Mouse (Mus musculus) left cerebral cortex, adult 8-10 months (tissue): Measurements from ENCODE around the gene Dlx5. TPM values are rescaled to one million over a fixed set of nuclear protein-coding genes. Genes with fewer than 3 reads are reported as not detected.

Experiments used
- DNase-seq, 2 experiments: peaks; one replicate each; pipeline ENCODE4 v3.0.0; 2022; ENCODE audit warnings: low spot score in 2 of 2
- total RNA-seq, 4 experiments: library from RNA; stranded (reverse); gene quantifications; 2 replicates each; pipeline ENCODE4 v1.2.4; 2022

Dlx5 gene
- total RNA-seq, 4 experiments from 2014 or later, result 8.9 to 11.7 (median 10.0) TPM

DNA sequence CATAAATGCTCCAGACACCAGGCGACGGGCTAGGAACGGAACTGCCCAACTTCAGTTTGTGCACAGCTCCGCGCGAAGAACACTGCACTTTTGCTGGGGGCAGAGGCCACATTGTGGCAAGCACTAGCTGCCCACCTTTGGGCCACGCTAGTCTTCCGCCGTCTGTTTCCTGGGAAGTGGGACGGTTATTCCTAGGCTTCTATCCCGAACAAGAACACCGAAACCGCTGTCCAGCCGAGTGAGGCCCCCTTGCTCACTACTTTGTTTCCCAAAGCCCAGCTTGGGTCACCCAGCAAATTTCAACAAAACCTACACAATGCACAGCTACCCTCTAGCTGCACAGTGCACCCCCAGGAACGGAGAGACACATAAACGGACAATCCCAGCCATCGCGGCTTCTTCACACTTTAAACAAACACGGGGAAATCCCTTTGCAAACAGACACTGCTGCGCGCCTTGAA, 21.9 kb downstream of the Dlx5 start:
- DNase-seq, result no peak

DNA sequence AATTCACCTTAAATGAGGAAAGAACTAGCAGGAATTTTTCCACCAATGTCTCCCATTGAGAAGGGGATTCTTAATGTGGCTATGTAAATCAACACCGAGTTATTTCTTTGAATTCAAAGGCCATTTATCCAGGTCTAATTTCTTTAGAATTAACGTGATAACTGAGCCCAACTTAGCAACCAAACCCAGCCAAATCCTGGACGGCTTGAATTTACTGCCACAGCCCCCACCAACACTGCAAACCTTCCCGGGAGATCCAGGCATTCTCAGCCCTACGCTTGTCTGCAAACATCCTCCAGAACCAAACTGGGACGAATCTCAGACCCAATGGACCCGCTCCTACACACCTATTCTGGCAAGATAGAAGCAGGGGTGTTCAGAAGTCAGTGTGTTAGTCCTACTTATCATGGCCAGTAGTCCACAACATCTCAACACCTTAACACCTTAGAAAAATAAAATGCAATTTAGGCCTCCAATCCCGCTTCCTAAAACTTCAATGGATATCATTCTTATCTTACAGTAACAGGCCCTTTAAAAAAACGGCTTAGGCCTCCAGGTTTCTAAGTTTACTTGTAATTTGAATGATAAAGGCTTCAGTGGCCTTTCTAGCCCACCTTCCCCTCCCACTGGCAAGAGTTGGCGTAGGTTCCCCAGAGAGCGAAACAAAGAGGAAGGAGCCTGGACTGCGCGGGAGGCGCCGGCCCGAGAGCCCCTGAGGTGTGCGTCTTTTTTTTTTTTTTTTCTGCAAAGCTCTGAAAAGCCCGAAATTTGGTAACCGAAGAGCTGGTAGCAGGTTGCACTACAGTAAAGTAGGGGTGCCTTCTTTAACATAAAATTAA, 22.6 kb downstream of the Dlx5 start:
- no peak for DNase-seq

GRCm38 (mm10) chr6:6858571-6858970, 23.3 kb downstream of the Dlx5 start:
- DNase-seq, result no peak

GRCm38 (mm10) chr6:6857766-6858165, 24.1 kb downstream of the Dlx5 start:
- no peak for DNase-seq

GRCm38 (mm10) chr6:6856881-6857280, 25.0 kb downstream of the Dlx5 start:
- DNase-seq, result no peak

- no peak for DNase-seq
Measured at GRCm38 (mm10) chr6:6856316-6856715, 25.6 kb downstream of the Dlx5 start.

DNA sequence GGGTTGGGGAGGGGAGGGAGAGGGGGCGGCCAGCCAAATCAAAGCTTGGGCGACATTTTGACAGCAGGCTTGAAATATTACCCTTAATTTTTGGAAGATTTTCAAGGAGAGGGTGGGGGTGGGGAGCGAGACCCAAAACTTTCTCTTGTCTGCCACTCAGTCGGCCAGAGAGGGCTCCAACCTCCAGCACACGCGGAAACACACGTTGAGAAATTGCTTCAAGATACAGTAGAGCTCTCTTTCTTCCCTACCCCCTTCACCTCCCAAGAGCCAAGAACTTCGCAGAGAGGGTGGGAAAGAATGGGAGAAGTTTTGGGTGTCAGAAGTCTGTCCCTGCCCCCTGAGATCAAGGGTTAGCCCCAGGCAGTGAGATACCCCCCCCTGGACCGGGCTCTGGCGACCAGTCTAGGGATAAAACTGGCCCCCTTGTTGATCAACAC, 26.1 kb downstream of the Dlx5 start:
- DNase-seq, result no peak

- no peak for DNase-seq
Measured at GRCm38 (mm10) chr6:6854902-6855745, 26.8 kb downstream of the Dlx5 start.

DNA sequence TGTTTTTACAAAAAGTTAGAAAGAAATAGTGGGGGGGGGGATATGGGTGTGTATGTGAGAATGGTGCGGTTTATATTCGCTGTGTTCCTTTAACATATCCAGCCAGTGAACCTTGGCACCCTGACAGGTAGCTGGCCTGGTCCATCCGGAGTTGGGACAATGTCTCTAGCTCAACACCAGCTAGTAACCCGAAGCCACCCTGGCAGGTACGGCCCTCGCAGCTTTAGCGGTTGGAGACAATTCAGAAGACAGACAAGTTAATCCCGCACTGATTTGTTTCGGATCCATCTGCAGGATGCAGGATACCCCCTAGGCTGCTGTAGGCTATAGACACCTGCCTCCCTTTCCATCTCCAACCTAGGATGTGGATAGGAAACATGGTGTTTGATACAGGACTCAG, 27.7 kb downstream of the Dlx5 start:
- DNase-seq, result no peak

DNA sequence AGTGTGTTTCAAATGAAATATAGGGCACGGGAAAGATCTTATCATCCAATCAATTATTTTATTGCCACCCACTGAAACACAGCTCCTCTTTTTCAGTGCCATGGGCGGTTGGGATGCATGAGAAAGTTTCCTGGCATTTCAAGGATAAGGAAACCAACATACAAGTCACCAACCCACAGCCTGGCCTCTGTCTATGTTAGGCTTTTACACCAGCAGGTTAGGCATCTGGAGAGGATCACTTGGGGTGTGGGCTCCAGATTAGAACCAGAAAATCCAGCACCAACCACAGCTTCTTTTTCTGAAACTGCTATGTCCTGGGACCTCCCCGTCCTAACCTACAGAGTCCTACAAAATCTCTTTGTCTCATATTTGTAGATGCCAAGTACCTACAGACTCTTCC, 28.9 kb downstream of the Dlx5 start:
- no peak for DNase-seq

DNA sequence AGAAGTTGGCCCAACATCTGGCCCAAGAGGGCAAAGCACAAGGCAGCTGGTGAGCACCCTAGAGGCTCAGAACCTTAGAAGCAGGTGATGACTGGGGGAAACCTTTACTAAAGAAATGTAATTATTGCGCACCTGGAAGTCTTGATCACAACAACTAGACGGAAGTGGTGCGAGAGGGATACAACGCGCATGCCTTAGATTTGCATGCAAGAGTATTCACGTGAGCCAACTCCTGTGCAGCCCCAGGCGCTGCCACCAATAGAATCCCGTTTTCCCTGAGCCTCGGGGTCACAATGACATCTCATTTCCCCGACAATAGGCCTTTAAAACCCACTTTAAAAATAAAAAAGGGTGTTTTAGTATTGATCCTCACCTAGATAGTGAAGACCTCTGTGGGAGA, 30.7 kb downstream of the Dlx5 start:
- no peak for DNase-seq

DNA sequence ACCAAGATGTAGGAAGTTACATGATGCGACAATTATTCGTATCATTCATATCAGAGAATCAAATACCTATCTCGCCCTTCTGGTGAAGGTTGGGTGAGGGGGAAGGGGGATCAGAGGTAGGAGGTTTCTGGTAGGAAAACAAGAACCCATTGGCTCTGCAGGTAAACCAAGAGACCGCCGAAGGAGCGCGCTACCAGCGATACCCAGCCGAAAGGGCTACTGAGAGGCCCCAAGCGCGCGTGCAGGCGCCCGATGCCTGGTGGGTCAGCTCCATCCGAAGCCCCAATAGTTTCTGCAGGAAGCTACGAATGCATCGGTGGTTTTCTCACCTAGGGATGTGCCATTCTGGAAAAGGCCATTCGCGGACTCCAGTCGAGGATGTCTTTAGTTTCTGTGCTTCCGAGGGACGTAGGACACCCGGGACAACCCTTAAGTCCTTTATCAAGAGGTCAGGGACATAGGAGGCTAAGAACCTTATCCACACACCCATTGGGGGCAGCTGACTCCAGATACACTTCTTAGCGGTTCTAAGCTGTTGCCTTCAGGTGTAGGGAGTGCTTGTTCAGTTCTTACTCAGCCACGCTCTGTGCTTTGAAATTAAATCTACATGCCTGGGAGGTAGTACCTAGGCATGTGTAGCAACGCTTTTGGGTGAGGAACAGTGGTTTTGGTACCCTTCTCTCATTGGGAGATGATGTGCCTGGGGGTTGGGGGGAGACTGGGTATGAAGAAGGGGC, 31.4 kb downstream of the Dlx5 start:
- DNase-seq, result no peak

- no peak for DNase-seq
Measured at GRCm38 (mm10) chr6:6849744-6850143, 32.1 kb downstream of the Dlx5 start.

DNA sequence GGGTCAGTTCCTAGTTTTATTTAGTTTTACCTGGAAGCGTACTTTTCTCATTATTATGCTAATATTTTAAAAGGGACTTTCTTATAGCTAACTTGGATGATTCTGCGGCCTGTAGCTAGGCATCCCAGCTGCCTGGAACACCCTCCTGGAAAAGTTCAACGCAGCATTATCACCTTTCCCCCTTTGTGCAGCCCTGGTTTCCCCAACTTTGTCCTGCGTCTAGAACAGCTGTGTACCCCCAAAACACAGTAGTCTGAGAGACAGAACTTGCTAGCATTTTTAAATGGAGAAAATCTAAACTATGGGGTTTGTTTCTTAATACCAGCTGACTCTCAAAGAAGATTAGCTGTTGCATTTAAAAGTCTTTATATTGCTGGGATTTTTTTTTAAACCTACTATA, 33.3 kb downstream of the Dlx5 start:
- DNase-seq, result no peak

DNA sequence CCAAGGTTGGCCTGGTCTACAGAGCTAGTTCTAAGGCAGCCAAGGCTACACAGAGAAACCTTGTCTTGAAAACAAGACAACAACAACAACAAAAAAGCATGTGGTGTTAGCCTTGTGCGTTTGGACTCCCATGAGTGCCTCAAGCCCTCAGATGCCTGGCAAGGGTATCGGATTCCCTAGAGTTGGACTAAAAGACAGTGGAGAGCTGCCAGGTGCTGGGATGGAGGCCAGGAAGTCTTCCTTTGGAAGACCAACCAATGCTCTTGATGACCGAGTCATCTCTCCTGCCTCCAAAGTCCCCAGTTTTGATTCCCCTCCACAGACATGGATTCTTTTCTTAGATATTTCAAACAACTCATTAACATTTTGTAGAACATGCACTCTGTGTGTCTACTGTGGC, 48.6 kb downstream of the Dlx5 start:
- DNase-seq, result no peak

GRCm38 (mm10) chr6:6830446-6830845, 51.4 kb downstream of the Dlx5 start:
- DNase-seq, result no peak

Other genes starting within 250 kb of the Dlx5 start
- 10 to 100 TPM; 22.4 to 35.7 (median 24.6) TPM for gene Dlx6, start 18.8 kb downstream of the Dlx5 start, total RNA-seq
- gene Sdhaf3, start 73.9 kb upstream of the Dlx5 start, total RNA-seq, result 1 to 10 TPM; 5.1 to 7.4 (median 6.4) TPM